Mouse (Mus musculus) hindbrain, embryonic 14.5 days (tissue): ENCODE data around the gene Hist1h2ag. TPM values are rescaled to one million over a fixed set of nuclear protein-coding genes. Genes with fewer than 3 reads are reported as not detected.
"Not testable (repeated sequence)": the region's sequence is repeated elsewhere in the genome, so short reads cannot be mapped to it uniquely, and the experiment has no call there.

ENCODE experiments used
- ATAC-seq: fragments of 200-750 bp; cut with Nextera tagmentation; 2 replicates; pipeline ENCODE4 v1.8.0; 2017; ENCODE audit warnings: moderate number of reproducible peaks, mild to moderate bottlenecking, moderate TSS enrichment, moderate library complexity; ENCODE audit not compliant: low FRiP score
- DNase-seq: peaks from one replicate; pipeline ENCODE4 v3.0.0-alpha.2; 2015; ENCODE audit warnings: low spot score
- H3K27ac ChIP-seq: fragments of 300-500 bp; sonication (generic); 2 replicates; pipeline ENCODE4 v1.5.1; 2014; ENCODE audit warnings: mild to moderate bottlenecking, moderate library complexity
- H3K27me3 ChIP-seq: fragments of 300-500 bp; sonication (generic); 2 replicates; pipeline ENCODE4 v1.6.1; 2014; ENCODE audit warnings: mild to moderate bottlenecking, low read length, mixed read lengths; ENCODE audit not compliant: control insufficient read depth, insufficient read depth
- H3K36me3 ChIP-seq: fragments of 300-500 bp; sonication (generic); replicated peaks from 2 replicates; pipeline ENCODE4 v1.6.1; 2014; ENCODE audit not compliant: control insufficient read depth, insufficient read depth
- H3K4me1 ChIP-seq: fragments of 300-500 bp; sonication (generic); replicated peaks from 2 replicates; pipeline ENCODE4 v1.6.1; 2014; ENCODE audit warnings: antibody characterized with exemption, low read length, mixed read lengths; ENCODE audit not compliant: control insufficient read depth, insufficient read depth
- H3K4me2 ChIP-seq: fragments of 300-500 bp; sonication (generic); replicated peaks from 2 replicates; pipeline ENCODE4 v1.6.1; 2014; ENCODE audit warnings: mild to moderate bottlenecking, moderate library complexity
- H3K4me3 ChIP-seq: fragments of 300-500 bp; sonication (generic); replicated peaks from 2 replicates; pipeline ENCODE4 v1.5.1; 2014; ENCODE audit warnings: mild to moderate bottlenecking, low read length
- H3K9ac ChIP-seq: fragments of 300-500 bp; sonication (generic); 2 replicates; pipeline ENCODE4 v1.6.1; 2014
- H3K9me3 ChIP-seq: fragments of 300-500 bp; sonication (generic); 2 replicates; pipeline ENCODE4 v1.6.1; 2016; ENCODE audit warnings: low read length; ENCODE audit not compliant: control insufficient read depth
- WGBS: fragments of 180-500 bp; shearing (Covaris S2); extraction: QIAGEN DNeasy Blood & Tissue Kit; methylation state at CpG from one replicate; pipeline ENCODE4 v1.1.7; 2014; 5-methylcytosine and 5-hydroxymethylcytosine counted together
- polyA plus RNA-seq: library from polyadenylated mRNA; unstranded; fragments of >200 nt; fragmentation: Nextera tagmentation; extraction: Ambion mirVana; gene quantifications from 2 replicates; pipeline ENCODE4 v1.2.1, GENCODE M21; 2014

Gene Hist1h2ag
- polyA plus RNA-seq, result 4.4 and 5.3 TPM in 2 replicates

GRCm38 (mm10) chr13:22042568-22043502 is at the start of gene Hist1h2ag, which contains the start of gene Hist1h2bj:
Gene Hist1h2ag, minus strand, starts transcription at chr13:22042944.
Gene Hist1h2bj, plus strand, starts transcription at chr13:22043214.
- DNase-seq (peak; percentile 100), ATAC-seq (peak; percentile 93)
- peaks cover 21% of the 10 kb centered on the region for H3K4me1 ChIP-seq
- H3K27ac ChIP-seq, result peak within 1 kb of the TSS; percentile 81
- H3K36me3 ChIP-seq, H3K27me3 ChIP-seq, H3K9me3 ChIP-seq: not testable (repeated sequence)
- under 1% methylated on average over 38 of the region's 80 CpGs for WGBS
- H3K4me2 ChIP-seq, result peak within 1 kb of the TSS; percentile 61
- peak within 1 kb of the TSS; percentile 35 for H3K4me3 ChIP-seq
- peak within 1 kb of the TSS; percentile 49 for H3K9ac ChIP-seq

- H3K9me3 ChIP-seq, H3K9ac ChIP-seq, H3K4me3 ChIP-seq, H3K27me3 ChIP-seq, H3K36me3 ChIP-seq, H3K4me1 ChIP-seq, DNase-seq, ATAC-seq, H3K27ac ChIP-seq, H3K4me2 ChIP-seq: not testable (repeated sequence)
- 89% methylated on average over 1 of the region's 1 CpGs for WGBS
Measured at GRCm38 (mm10) chr13:22084140-22084539, 41.4 kb upstream of the Hist1h2ag start, which contains the start of gene Vmn1r188. Gene Vmn1r188, plus strand, starts transcription at chr13:22084440.

GRCm38 (mm10) chr13:22063468-22063867 is 20.7 kb upstream of the Hist1h2ag start:
- H3K4me3 ChIP-seq, result no peak overlapping the region
- no peak overlapping the region for H3K27ac ChIP-seq
- H3K4me1 ChIP-seq, result no peaks in the 10 kb centered on the region
- no peak overlapping the region for H3K9ac ChIP-seq
- peaks cover 4% of the 10 kb centered on the region; the same call in 1 of the 2 replicates for H3K9me3 ChIP-seq
- no peak for DNase-seq
- H3K36me3 ChIP-seq, result no peaks in the 10 kb centered on the region
- ATAC-seq, result no peak
- no peaks in the 10 kb centered on the region for H3K27me3 ChIP-seq
- WGBS, result 84% methylated on average over 1 of the region's 1 CpGs
- H3K4me2 ChIP-seq, result no peak overlapping the region

GRCm38 (mm10) chr13:22061422-22061821 is 18.7 kb upstream of the Hist1h2ag start:
- 84% methylated on average over 1 of the region's 1 CpGs for WGBS
- Histone ChIP-seq H3K9me3 (peaks cover 2% of the 10 kb centered on the region; the same call in 1 of the 2 replicates), H3K4me3 (no peak overlapping the region), H3K9ac (no peak overlapping the region), H3K27ac (no peak overlapping the region), H3K27me3 (no peaks in the 10 kb centered on the region), H3K4me1 (no peaks in the 10 kb centered on the region), H3K36me3 (no peaks in the 10 kb centered on the region), H3K4me2 (no peak overlapping the region)
- DNase-seq, result no peak
- no peak for ATAC-seq

GRCm38 (mm10) chr13:22053754-22054153 is 11.0 kb upstream of the Hist1h2ag start:
- 95% methylated on average over 1 of the region's 1 CpGs for WGBS
- no peak overlapping the region for H3K9ac ChIP-seq
- H3K4me3 ChIP-seq, result no peak overlapping the region
- no peak overlapping the region for H3K27ac ChIP-seq
- no peak overlapping the region for H3K4me2 ChIP-seq
- DNase-seq, result no peak
- no peaks in the 10 kb centered on the region for H3K27me3 ChIP-seq
- no peaks in the 10 kb centered on the region for H3K4me1 ChIP-seq
- no peak for ATAC-seq
- H3K36me3 ChIP-seq, result no peaks in the 10 kb centered on the region
- no peaks in the 10 kb centered on the region for H3K9me3 ChIP-seq

GRCm38 (mm10) chr13:22051523-22051859 is 8.7 kb upstream of the Hist1h2ag start:
- WGBS, result 14% methylated on average over 5 of the region's 5 CpGs
- H3K36me3 ChIP-seq, result no peaks in the 10 kb centered on the region
- peak overlapping the region; percentile 52 for H3K4me3 ChIP-seq
- peak overlapping the region; percentile 66 for H3K4me2 ChIP-seq
- peak overlapping the region; percentile 68 for H3K9ac ChIP-seq
- no peaks in the 10 kb centered on the region for H3K4me1 ChIP-seq
- no peaks in the 10 kb centered on the region for H3K9me3 ChIP-seq
- DNase-seq, result no peak
- H3K27ac ChIP-seq, result peak overlapping the region; percentile 81
- no peaks in the 10 kb centered on the region for H3K27me3 ChIP-seq
- no peak for ATAC-seq

- WGBS, result under 1% methylated on average over 52 of the region's 52 CpGs
- DNase-seq (peak; percentile 90), ATAC-seq (peak; percentile 96)
- Histone ChIP-seq H3K4me2 (peak overlapping the region; percentile 66), H3K4me1 (no peaks in the 10 kb centered on the region), H3K9me3 (no peaks in the 10 kb centered on the region), H3K9ac (peak overlapping the region; percentile 68), H3K36me3 (no peaks in the 10 kb centered on the region), H3K27me3 (no peaks in the 10 kb centered on the region), H3K27ac (peak overlapping the region; percentile 81), H3K4me3 (peak overlapping the region; percentile 52)
Measured at GRCm38 (mm10) chr13:22050591-22051522, 8.1 kb upstream of the Hist1h2ag start.

GRCm38 (mm10) chr13:22049737-22050440 is 7.1 kb upstream of the Hist1h2ag start:
- under 1% methylated on average over 14 of the region's 14 CpGs for WGBS
- Histone ChIP-seq H3K9me3 (no peaks in the 10 kb centered on the region), H3K36me3 (no peaks in the 10 kb centered on the region), H3K4me3 (peak overlapping the region; percentile 52), H3K9ac (peak overlapping the region; percentile 68), H3K27me3 (no peaks in the 10 kb centered on the region), H3K4me2 (peak overlapping the region; percentile 66), H3K4me1 (no peaks in the 10 kb centered on the region), H3K27ac (peak overlapping the region; percentile 81)
- DNase-seq, result peak; percentile 75
- ATAC-seq, result peak; percentile 40
